Mouse (Mus musculus) embryo, embryonic 11 days (tissue): ENCODE measurements around the gene Tgfbr2.
"Not testable (repeated sequence)": the region's sequence is repeated elsewhere in the genome, so short reads cannot be mapped to it uniquely, and the experiment has no call there.

ENCODE experiments used
- DNase-seq: peaks from one replicate; pipeline ENCODE4 v3.0.0-alpha.2; 2015

Gene Tgfbr2

DNA sequence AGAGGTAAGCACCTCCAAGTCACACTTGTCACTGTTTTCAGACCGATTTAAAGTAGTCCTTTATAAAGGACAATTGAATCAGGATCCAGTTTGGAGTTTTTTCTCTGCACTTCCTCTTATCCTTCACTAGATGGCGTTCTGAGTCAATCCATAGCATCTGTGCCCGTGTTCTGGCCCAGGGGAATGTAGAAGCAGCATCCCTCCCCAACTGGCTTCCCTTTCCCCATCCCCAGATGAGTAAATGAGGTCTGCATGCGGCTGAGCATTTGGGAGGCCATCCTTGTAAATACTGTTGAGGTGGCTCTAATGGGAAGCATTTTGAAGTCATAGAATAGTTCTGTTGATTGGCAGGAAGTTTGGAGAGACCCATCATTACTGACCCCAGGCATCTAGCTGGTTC lies 114.5 kb downstream of the Tgfbr2 start:
- peak; percentile 63 for DNase-seq

DNA sequence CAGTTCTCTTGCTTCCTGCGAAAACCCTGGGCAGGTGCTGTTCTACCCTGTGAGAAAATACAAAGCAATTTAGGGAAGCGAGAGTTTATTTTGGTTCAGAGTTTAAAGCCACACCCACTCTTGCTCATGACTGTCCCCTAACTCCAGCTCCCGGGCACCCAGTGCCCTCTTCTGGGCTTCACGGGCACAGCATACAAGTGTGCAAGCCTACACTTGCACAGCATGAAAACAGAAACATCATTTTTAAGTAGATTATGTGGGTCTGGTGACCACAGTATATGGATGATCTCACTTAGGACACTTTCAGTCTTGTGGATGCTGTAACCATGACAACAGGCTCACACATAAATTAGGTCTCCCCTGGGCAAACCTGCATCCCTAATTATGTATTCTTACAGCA lies 116.0 kb downstream of the Tgfbr2 start:
- DNase-seq, result no peak

DNA sequence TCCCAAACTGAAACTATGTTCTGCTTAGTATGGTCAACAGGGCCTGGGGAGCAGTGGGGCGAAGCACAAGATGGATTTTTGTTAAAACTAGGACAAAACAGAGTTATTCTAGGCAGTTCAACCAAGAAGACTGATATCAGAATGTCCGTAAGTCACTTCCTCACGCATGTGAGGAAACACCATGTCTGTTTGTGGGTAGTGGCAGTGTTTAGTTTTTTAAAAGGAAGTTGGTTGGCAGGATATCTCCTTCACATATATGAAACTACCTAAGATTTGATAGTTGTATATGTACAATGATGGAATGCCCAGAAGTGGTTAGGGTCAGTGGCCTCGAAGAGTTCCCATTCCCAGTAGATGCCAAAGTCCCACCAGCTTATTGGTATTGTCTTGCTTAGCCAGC lies 116.7 kb downstream of the Tgfbr2 start:
- no peak for DNase-seq

DNA sequence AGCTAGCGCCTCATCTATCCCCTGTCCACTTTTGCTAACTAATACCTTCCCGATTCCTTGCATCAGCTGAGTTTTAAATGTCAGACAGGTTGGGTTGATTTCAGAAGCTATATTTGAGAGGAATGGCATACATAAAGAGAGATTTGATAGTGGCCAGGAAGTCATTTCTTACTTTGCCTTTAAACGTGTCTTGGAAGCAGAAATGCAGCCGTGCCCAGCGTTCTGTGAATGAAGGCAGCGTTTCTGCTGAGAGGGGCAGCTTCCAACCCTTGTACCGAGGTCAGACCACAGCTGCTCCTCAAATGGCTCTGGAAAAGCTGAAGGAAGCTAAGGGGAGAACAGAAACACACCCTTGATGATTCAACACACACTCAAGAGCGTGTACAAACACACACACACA lies 121.2 kb downstream of the Tgfbr2 start:
- no peak for DNase-seq

DNA sequence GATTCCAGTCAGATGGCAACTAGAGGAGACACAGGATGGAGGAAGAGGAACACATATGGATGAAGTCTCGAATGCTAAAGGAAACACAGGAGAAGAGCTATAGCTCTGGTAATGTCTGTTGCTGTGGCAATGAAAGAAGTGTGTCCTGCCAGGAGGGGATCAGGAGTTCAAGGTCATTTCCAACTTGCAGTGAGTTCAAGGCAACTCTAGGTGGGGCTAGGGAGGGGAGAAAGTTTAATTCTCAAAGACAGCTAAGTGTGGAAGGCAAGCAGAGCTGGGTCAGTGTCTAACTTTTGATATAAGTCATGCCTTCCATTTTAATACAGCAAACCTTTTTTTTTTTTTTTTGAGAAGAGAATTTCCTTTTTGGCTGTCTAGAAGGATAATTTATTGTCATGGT lies 125.2 kb downstream of the Tgfbr2 start:
- DNase-seq, result no peak

DNA sequence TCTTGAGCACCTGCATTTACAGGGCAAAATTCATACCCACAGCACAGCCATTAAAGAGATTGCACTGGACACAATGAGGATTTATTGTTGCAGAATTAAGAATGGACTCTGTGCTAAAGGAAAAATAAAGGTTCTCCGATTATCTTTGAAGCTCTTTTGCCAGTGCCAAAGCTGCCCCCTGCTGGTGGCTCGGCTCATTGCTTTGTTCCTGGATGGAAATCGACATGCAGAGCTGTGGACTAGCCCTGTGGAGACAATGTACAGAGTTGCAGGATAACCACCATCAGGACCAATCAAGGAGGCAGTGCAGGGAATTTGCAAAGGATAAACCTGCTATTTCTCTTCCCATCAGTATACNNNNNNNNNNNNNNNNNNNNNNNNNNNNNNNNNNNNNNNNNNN lies 133.4 kb downstream of the Tgfbr2 start:
- DNase-seq, result peak; percentile 82

DNA sequence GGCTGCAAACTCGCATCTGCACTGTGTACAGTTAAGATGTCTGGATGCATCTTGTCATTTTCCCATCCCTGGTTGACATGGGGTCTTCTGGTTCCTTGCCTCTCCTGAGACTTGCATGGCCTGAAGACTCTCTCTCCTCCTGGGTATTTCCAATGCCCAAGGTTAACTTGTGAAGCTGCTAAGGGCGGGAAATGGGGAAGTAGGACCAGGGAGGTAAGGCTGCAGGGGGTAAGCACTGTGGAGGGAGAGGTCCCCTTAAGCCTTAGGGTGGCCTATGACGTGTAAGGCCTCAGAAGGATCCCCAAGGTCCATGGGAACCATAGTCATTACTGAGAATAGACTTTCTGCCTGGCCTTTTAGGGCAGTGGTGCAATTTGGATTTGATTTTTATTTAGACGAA lies 133.8 kb downstream of the Tgfbr2 start:
- DNase-seq, result no peak

DNA sequence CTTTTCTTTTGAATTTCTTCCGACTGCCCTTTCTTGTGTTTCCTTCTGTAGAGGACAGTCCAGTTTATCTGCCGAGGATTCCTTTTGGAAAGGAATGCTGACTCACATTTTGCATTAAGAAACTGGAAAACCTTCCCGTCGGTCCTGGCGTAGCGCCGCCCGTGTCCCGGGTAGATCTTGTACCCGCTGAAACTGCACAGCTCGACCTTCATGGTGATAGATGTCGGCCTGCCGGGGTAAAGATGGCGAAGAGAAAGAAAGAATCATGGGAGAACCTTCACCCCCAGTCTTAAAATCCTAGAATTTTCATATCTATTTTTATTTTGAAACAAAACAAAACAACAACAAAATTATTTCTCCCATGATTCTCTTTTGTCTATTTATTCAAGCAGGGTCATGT lies 134.3 kb downstream of the Tgfbr2 start:
- not testable (repeated sequence) for DNase-seq

DNA sequence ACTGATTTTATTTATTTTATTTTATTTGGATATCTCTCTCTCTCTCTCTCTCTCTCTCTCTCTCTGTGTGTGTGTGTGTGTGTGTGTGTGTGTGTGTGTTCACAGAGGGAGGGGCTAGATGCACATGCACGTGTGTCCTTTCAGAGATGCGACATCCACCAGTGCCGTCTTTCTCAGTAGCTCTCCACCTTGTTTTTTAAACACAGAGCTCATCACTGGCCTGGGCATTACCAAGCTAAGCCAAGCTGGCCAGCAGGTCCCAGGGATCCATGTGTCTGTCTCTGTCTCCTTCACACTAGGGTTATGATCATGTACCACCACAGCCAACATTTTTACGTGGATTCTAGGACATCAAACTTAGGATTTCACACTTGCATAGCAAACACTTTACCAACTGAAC lies 135.2 kb downstream of the Tgfbr2 start:
- DNase-seq, result no peak

DNA sequence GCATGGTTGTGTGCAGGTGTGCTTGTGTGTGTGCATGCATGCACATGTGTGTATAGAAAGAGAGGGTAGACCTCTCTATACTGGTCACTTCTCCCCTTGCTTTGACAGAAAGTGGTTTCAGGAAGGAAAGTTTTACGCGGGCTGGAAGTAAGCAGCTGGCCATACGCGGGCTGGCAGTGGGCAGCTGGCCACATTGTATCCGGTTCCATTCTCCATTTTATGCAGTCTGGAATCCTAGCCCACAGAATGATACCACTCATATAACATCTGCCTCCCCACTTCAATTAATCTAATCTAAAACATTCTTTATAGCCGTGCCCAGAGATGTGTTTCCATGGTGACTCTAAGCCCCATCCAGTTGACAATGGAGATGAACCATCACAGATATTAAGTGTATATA lies 136.9 kb downstream of the Tgfbr2 start:
- DNase-seq, result no peak
